Mouse (Mus musculus) olfactory bulb, adult 2 months (tissue): Measurements from ENCODE around the gene Srsf3.

ENCODE experiments used
- CTCF ChIP-seq: fragments of 200-500 bp; IDR thresholded peaks from 2 replicates; pipeline ENCODE4 v1.5.1; 2012; ENCODE audit warnings: low read depth, mild to moderate bottlenecking, low read length, moderate library complexity; ENCODE audit not compliant: insufficient read depth
- POLR2A ChIP-seq: fragments of 200-500 bp; IDR thresholded peaks from 2 replicates; pipeline ENCODE4 v1.6.1; 2012; ENCODE audit warnings: mild to moderate bottlenecking, low read depth, low read length, moderate library complexity; ENCODE audit not compliant: insufficient read depth

DNA sequence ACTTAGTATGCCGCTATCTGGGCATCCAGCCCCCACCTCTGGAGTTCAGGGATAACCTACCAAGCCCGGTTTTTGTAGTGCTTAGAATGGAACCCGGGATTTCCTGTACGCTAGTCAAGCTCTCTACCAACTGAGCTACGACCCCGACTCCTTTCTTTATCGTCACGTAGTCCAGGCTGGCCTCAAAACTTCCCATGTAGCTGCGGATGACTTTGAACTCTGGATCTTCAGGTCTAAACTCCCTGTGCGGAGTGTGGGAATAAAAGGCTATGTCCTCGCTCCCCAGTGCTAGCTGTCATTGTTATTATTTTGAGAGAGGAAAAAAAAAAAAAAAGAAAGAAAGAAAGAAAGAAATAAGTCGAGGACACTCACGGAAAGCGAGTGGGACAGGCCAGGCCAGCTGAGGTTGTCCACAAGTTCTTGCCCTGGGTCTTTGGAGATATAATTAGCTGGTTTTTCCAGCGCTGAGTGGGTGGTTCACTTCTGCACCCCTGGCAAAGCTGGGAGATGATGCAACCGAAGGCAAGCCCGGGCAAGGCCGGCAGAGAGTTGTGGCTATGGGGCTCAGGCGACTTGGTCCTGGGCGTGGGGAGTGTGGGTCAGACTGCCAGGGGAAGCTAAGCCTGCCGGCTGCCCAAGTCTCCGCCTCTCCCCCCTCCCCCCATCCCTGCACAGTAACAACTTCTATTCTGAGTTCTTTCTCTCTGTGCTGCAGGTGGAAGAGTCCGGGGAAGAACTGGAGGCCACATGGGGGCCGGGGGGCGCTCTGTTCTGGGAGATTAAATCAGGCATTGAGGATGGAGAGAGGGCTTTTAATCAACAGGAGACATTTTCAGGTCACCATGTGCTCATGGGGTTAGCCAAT lies 46.3 kb downstream of the Srsf3 start:
- TF ChIP-seq POLR2A: no peak
- TF ChIP-seq CTCF: no peak
